Mouse (Mus musculus): ENCODE measurements at regions not wholly inside any gene's neighbourhood (a gene's known extent, or its start where the extent isn't known, plus 50 kb on each side); places are given as distances from the start of the nearest gene placed in this dataset.

DNA sequence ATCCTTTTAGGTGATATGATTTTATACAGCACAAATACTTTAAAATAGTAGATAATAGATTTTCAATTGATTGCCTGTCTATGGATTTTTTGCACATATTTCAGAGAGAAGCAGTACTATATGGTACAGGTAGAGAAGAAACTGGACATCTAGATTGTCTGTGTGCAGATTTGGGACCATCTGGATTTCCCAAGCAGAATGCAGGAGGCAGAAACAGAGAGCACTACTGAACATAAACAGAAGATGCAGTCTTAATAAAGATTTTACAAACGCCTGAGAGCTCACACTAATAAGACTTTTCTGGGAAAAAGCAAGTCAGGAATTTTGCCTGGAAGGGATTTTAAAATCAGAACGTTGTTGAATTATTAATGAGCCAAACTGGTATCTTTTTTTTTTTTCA is 432.9 kb downstream of the Col11a1 start:
- DNase-seq (ENCODE audit: low read depth), result no peak

DNA sequence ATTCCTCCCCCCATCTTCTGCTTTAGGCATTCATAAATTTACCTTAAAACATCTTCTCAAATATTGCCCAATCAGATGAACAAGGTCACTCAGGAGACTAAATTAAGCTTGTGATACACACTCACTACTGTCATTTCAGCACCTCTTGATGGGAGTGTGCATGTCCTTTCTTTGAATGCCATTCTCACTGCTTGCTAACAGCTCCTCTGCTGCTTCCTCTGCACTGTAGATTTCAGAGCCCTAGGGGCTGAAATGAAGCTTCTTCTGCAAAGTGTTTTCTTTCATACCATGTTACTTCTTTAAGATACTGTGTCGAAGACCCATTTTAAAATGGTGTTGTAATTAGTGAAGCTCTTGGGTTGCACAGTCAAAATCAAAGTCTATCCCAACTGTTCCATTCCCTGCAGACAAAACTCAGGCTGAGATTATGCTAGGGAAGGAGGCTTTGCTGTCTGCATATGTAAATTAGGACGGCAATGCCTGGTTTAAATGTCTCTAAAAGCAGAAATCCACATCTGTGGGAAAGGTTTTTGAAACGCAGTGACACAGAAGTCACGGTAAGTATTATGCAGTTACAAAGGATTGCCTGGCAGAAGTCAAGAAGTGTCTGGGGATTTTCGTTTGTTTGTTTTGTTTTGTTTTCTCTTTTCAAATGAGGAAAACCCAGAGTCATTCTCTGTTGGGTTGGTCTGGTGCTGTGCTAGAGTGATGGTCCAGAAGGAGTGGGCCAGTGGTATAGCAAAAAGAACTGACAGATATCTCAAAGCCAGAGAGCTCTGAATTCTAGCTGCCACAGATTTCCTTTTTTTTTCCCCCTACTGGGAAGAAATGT is 433.6 kb downstream of the Col11a1 start:
- no peak for DNase-seq (ENCODE audit: low read depth)

DNA sequence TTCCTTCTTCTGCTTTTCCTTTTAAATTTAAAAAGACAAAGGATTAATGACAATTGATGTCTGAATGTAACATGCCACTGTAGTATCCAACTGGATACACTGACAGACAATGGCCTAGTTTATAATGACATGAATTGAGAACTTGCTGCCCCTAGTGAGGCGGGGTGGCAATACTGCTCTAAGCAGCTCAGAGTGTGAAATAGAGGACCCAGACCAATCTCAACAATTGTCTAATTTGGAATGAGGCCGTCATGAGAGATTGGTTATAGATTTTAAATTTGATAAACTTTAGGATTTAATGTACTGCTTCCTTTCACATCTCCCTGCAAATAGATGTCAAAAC is 434.2 kb downstream of the Col11a1 start:
- no peak for DNase-seq (ENCODE audit: low read depth)

DNA sequence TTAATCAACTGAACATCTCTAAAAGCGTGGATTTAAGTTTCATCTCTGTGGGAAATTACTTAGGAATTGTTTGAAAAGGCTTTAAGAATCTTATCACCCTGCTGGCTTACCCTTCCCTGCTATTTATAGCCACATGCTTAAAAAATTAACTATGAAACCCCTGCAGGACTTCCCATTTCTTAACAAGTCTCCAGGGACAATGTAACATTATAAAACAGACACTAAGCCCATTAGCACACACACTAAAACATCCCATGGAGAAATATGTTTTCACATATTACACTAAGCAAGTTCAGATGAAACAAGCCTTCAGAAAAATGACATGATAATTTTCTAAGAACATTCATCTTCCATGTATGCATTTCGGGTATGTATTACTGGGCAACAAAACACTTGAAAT is 420.0 kb upstream of the Olfm3 start:
- DNase-seq (ENCODE audit: low read depth), result no peak

DNA sequence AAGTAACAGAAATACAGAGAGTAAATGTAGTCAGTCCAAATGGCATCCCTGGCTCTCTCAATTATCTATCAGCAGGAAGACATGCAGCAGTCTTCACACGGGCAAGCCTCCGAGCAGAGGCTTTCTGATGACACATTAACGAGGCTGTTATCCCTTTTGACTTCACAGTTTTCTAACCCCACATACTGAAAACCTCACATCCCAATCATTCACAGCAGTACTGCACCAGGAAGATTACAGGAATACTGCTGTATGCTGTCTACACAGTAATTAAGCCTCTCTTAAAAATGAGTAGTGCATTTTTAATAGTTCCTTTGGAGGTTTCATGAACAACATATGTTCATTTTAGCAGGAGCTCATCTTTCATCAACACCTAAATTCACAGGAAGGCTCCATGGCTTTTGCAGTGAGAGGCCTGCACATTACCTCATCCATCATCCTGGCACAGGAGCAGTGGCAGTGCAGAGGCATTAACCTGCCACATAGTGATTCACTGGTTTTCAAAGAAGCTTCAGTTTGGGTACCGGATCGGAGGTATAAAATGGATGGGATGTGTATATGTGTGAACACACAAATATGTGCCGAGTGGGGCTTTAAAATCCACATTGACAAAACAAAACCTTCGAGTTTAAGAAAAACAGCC is 396.1 kb upstream of the Olfm3 start:
- DNase-seq (ENCODE audit: low read depth), result no peak

DNA sequence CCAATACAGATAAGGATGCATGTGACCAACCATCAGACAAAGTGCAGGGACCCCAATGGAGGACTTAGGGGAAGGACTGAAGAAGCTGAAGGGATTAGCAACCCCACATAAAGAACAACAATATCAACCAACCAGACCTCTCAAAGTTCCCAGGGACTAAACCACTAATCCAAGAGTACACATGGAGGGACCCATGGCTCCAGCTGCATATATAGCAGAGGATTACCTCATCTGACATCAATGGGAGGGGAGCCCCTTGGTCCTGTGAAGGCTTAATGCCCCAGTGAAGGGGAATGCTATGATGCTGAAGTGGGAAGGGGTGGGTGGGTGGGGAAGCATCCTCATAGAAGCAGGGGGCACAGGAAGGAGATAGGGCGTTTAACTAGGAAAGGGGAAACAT is 388.6 kb upstream of the Olfm3 start:
- DNase-seq (ENCODE audit: low read depth), result no peak

DNA sequence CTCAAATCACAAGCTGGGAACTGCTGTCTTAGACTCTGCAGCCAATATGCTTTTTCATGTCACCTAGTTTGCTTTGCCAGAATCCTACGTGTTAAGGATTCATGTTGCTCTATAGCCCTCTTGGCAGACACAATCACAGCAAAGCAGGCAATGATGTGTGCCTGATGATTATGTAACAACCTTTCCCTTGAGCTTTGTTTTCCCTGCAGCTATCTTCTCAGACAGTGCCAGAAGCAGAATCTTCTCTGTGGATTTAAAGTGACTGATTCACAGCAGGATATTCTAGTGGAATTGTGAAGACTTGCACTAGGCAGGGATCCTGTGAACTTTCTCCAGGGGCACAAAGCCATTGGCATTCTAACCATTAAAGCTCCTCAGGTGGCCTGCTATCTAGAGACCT is 359.5 kb upstream of the Olfm3 start:
- no peak for DNase-seq (ENCODE audit: low read depth)

DNA sequence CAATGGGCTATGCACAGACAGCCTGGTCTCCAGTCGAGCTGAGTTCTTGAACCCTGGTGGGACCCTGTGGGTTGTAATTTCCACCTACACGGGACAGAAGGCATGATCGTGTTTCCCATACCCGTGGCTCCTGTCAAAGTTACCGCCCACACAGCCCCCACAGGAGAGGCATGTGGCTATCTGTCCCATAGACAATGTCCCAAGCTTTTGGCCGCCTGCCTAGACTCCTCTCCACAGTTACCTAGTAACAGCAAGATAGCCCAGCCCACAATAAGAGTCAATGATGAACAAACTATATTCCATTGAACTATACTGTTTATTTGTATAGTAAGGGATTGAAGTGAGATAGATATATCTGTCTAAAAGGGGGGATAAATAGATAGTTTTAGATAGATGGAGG is 356.7 kb upstream of the Olfm3 start:
- DNase-seq (ENCODE audit: low read depth), result no peak

DNA sequence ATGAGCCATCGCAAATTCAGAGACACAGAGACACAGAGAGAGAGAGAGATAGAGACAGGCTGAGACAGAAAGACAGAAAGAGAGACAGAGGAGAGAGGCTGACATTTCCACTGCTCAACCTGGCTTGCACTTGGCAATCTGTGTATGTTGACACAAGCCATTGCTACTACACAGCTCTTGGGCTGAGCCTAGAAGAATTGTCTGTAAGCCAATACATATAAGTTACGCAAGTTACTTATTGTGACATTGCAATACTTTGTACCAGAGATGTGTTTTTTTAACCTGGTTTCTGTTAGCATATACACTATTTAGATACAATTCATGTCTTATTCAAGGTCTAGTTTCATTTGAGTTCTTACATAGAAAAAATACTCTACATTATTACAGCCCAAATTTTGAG is 332.9 kb upstream of the Olfm3 start:
- peak; percentile 75 for DNase-seq (ENCODE audit: low read depth)

Data from gonadal fat pad, adult 2 months (tissue).